Mouse (Mus musculus) neural tube, embryonic 12.5 days (tissue): ENCODE data around the gene Vmac. TPM values are rescaled to one million over a fixed set of nuclear protein-coding genes. Genes with fewer than 3 reads are reported as not detected.

Experiments
- ATAC-seq: fragments of 200-750 bp; cut with Nextera tagmentation; 2 replicates; pipeline ENCODE4 v1.8.0; 2017; ENCODE audit warnings: low read depth, mild to moderate bottlenecking, moderate TSS enrichment, moderate library complexity; ENCODE audit not compliant: low FRiP score
- H3K27ac ChIP-seq: fragments of 300-500 bp; sonication (generic); 2 replicates; pipeline ENCODE4 v1.5.1; 2016
- H3K27me3 ChIP-seq: fragments of 300-500 bp; sonication (generic); replicated peaks from 2 replicates; pipeline ENCODE4 v1.6.1; 2016; ENCODE audit warnings: mild to moderate bottlenecking
- H3K36me3 ChIP-seq: fragments of 300-500 bp; sonication (generic); 2 replicates; pipeline ENCODE4 v1.6.1; 2016; ENCODE audit warnings: mild to moderate bottlenecking
- H3K4me1 ChIP-seq: fragments of 300-500 bp; sonication (generic); 2 replicates; pipeline ENCODE4 v1.6.1; 2016
- H3K4me2 ChIP-seq: fragments of 300-500 bp; sonication (generic); replicated peaks from 2 replicates; pipeline ENCODE4 v1.6.1; 2016; ENCODE audit warnings: mild to moderate bottlenecking
- H3K4me3 ChIP-seq: fragments of 300-500 bp; sonication (generic); 2 replicates; pipeline ENCODE4 v1.5.1; 2016
- H3K9ac ChIP-seq: fragments of 300-500 bp; sonication (generic); 2 replicates; pipeline ENCODE4 v1.6.1; 2016; ENCODE audit warnings: mild to moderate bottlenecking
- H3K9me3 ChIP-seq: fragments of 300-500 bp; sonication (generic); 2 replicates; pipeline ENCODE4 v1.6.1; 2016; ENCODE audit warnings: mild to moderate bottlenecking
- WGBS: fragments of 180-500 bp; shearing (Covaris S2); methylation state at CpG from one replicate; pipeline ENCODE4 v1.1.7; 2016; 5-methylcytosine and 5-hydroxymethylcytosine counted together
- polyA plus RNA-seq: library from polyadenylated mRNA; unstranded; fragments of >200 nt; fragmentation: Nextera tagmentation; extraction: Ambion mirVana; gene quantifications from 2 replicates; pipeline ENCODE4 v1.2.1, GENCODE M21; 2016

Gene Vmac
- polyA plus RNA-seq, 1 experiment from 2014 or later, result 16.3 TPM

- H3K9ac ChIP-seq, result no peak overlapping the region
- H3K4me1 ChIP-seq, result no peaks in the 10 kb centered on the region
- no peak overlapping the region for H3K27ac ChIP-seq
- no peak overlapping the region for H3K4me2 ChIP-seq
- no peaks in the 10 kb centered on the region for H3K27me3 ChIP-seq
- ATAC-seq, result no peak
- H3K36me3 ChIP-seq, result peaks cover 96% of the 10 kb centered on the region
- no peaks in the 10 kb centered on the region for H3K9me3 ChIP-seq
- 95% methylated on average over 1 of the region's 1 CpGs for WGBS
- H3K4me3 ChIP-seq, result no peak overlapping the region
Observed at GRCm38 (mm10) chr17:56706515-56706914, 11.3 kb downstream of the Vmac start.

- Histone ChIP-seq H3K4me2 (no peak overlapping the region), H3K9ac (no peak overlapping the region), H3K27ac (no peak overlapping the region), H3K4me3 (no peak overlapping the region), H3K36me3 (peaks cover 96% of the 10 kb centered on the region), H3K27me3 (no peaks in the 10 kb centered on the region), H3K9me3 (no peaks in the 10 kb centered on the region), H3K4me1 (no peaks in the 10 kb centered on the region)
- WGBS, result 89% methylated on average over 4 of the region's 4 CpGs
- ATAC-seq, result no peak
Observed at GRCm38 (mm10) chr17:56703038-56703437, 14.8 kb downstream of the Vmac start.

GRCm38 (mm10) chr17:56700451-56700850 is 17.4 kb downstream of the Vmac start:
- no peak overlapping the region for H3K27ac ChIP-seq
- no peak overlapping the region for H3K9ac ChIP-seq
- no peak overlapping the region for H3K4me3 ChIP-seq
- WGBS, result 88% methylated on average over 2 of the region's 2 CpGs
- H3K27me3 ChIP-seq, result no peaks in the 10 kb centered on the region
- no peaks in the 10 kb centered on the region for H3K4me1 ChIP-seq
- peaks cover 97% of the 10 kb centered on the region for H3K36me3 ChIP-seq
- H3K9me3 ChIP-seq, result no peaks in the 10 kb centered on the region
- no peak overlapping the region for H3K4me2 ChIP-seq
- ATAC-seq, result 0 out of 2 replicates have a peak, but pooled peaks have one; percentile 17

- 37% methylated on average over 6 of the region's 6 CpGs for WGBS
- Histone ChIP-seq H3K27ac (no peak overlapping the region), H3K9ac (0 out of 2 replicates have a peak overlapping the region, but pooled peaks have one; percentile 26)
Observed at GRCm38 (mm10) chr17:56693851-56694310, 23.9 kb downstream of the Vmac start.

GRCm38 (mm10) chr17:56693395-56693794 is 24.4 kb downstream of the Vmac start:
- no peaks in the 10 kb centered on the region for H3K27me3 ChIP-seq
- peaks cover 82% of the 10 kb centered on the region for H3K36me3 ChIP-seq
- H3K4me2 ChIP-seq, result 0 out of 2 replicates have a peak overlapping the region, but pooled peaks have one; percentile 7
- H3K9ac ChIP-seq, result peak overlapping the region; percentile 26; the same call in 1 of the 2 replicates
- 61% methylated on average over 1 of the region's 1 CpGs for WGBS
- no peak overlapping the region for H3K27ac ChIP-seq
- ATAC-seq, result no peak
- H3K4me3 ChIP-seq, result no peak overlapping the region
- H3K9me3 ChIP-seq, result no peaks in the 10 kb centered on the region
- peaks cover 20% of the 10 kb centered on the region for H3K4me1 ChIP-seq

More at GRCm38 (mm10) chr17:56693851-56694310, 23.9 kb downstream of the Vmac start:
- H3K9me3 ChIP-seq, result no peaks in the 10 kb centered on the region
- no peaks in the 10 kb centered on the region for H3K27me3 ChIP-seq
- no peak overlapping the region for H3K4me3 ChIP-seq
- peaks cover 20% of the 10 kb centered on the region for H3K4me1 ChIP-seq
- 0 out of 2 replicates have a peak overlapping the region, but pooled peaks have one; percentile 7 for H3K4me2 ChIP-seq
- ATAC-seq, result peak; percentile 59
- H3K36me3 ChIP-seq, result peaks cover 82% of the 10 kb centered on the region

GRCm38 (mm10) chr17:56688689-56689088 is 29.1 kb downstream of the Vmac start:
- H3K36me3 ChIP-seq, result peaks cover 85% of the 10 kb centered on the region
- H3K4me3 ChIP-seq, result no peak overlapping the region
- ATAC-seq, result no peak
- no peak overlapping the region for H3K27ac ChIP-seq
- H3K9ac ChIP-seq, result no peak overlapping the region
- no peaks in the 10 kb centered on the region for H3K27me3 ChIP-seq
- 96% methylated on average over 2 of the region's 2 CpGs for WGBS
- H3K4me1 ChIP-seq, result peaks cover 14% of the 10 kb centered on the region
- H3K4me2 ChIP-seq, result no peak overlapping the region
- no peaks in the 10 kb centered on the region for H3K9me3 ChIP-seq

GRCm38 (mm10) chr17:56688045-56688444 is 29.8 kb downstream of the Vmac start:
- H3K4me2 ChIP-seq, result no peak overlapping the region
- peaks cover 8% of the 10 kb centered on the region for H3K4me1 ChIP-seq
- no peaks in the 10 kb centered on the region for H3K27me3 ChIP-seq
- peaks cover 82% of the 10 kb centered on the region for H3K36me3 ChIP-seq
- H3K9ac ChIP-seq, result no peak overlapping the region
- no peaks in the 10 kb centered on the region for H3K9me3 ChIP-seq
- ATAC-seq, result no peak
- no peak overlapping the region for H3K27ac ChIP-seq
- H3K4me3 ChIP-seq, result no peak overlapping the region

- no peaks in the 10 kb centered on the region for H3K27me3 ChIP-seq
- no peaks in the 10 kb centered on the region for H3K9me3 ChIP-seq
- H3K4me1 ChIP-seq, result peaks cover 1% of the 10 kb centered on the region; the same call in 1 of the 2 replicates
- H3K4me2 ChIP-seq, result no peak overlapping the region
- H3K9ac ChIP-seq, result no peak overlapping the region
- H3K27ac ChIP-seq, result no peak overlapping the region
- no peak overlapping the region for H3K4me3 ChIP-seq
- H3K36me3 ChIP-seq, result peaks cover 84% of the 10 kb centered on the region
- ATAC-seq, result no peak
- WGBS, result 94% methylated on average over 4 of the region's 4 CpGs
Observed at GRCm38 (mm10) chr17:56686801-56687200, 31.0 kb downstream of the Vmac start.

GRCm38 (mm10) chr17:56684649-56685048 is 33.2 kb downstream of the Vmac start:
- peaks cover 81% of the 10 kb centered on the region for H3K36me3 ChIP-seq
- H3K4me3 ChIP-seq, result no peak overlapping the region
- H3K9ac ChIP-seq, result no peak overlapping the region
- 87% methylated on average over 2 of the region's 2 CpGs for WGBS
- H3K27me3 ChIP-seq, result no peaks in the 10 kb centered on the region
- H3K4me2 ChIP-seq, result no peak overlapping the region
- H3K27ac ChIP-seq, result no peak overlapping the region
- ATAC-seq, result no peak
- H3K9me3 ChIP-seq, result no peaks in the 10 kb centered on the region
- H3K4me1 ChIP-seq, result no peaks in the 10 kb centered on the region; the same call in 1 of the 2 replicates

- H3K27ac ChIP-seq, result no peak overlapping the region
- H3K4me1 ChIP-seq, result no peaks in the 10 kb centered on the region; the same call in 1 of the 2 replicates
- no peak overlapping the region for H3K4me3 ChIP-seq
- H3K36me3 ChIP-seq, result peaks cover 81% of the 10 kb centered on the region
- H3K4me2 ChIP-seq, result no peak overlapping the region
- H3K9ac ChIP-seq, result no peak overlapping the region
- 93% methylated on average over 5 of the region's 5 CpGs for WGBS
- H3K27me3 ChIP-seq, result no peaks in the 10 kb centered on the region
- ATAC-seq, result no peak
- no peaks in the 10 kb centered on the region for H3K9me3 ChIP-seq
Observed at GRCm38 (mm10) chr17:56683546-56684140, 34.2 kb downstream of the Vmac start.

GRCm38 (mm10) chr17:56682880-56683279 is 34.9 kb downstream of the Vmac start:
- WGBS, result 87% methylated on average over 3 of the region's 3 CpGs

GRCm38 (mm10) chr17:56681791-56682190 is 36.0 kb downstream of the Vmac start:
- Histone ChIP-seq H3K27me3 (no peaks in the 10 kb centered on the region), H3K4me3 (no peak overlapping the region), H3K4me1 (peaks cover 9% of the 10 kb centered on the region), H3K9ac (0 out of 2 replicates have a peak overlapping the region, but pooled peaks have one; percentile 3), H3K4me2 (no peak overlapping the region), H3K36me3 (peaks cover 76% of the 10 kb centered on the region), H3K27ac (no peak overlapping the region), H3K9me3 (no peaks in the 10 kb centered on the region)
- 88% methylated on average over 4 of the region's 4 CpGs for WGBS
- no peak for ATAC-seq

More at GRCm38 (mm10) chr17:56682880-56683279, 34.9 kb downstream of the Vmac start:
- Histone ChIP-seq H3K27ac (no peak overlapping the region), H3K4me2 (no peak overlapping the region), H3K9me3 (no peaks in the 10 kb centered on the region), H3K36me3 (peaks cover 76% of the 10 kb centered on the region), H3K9ac (no peak overlapping the region), H3K27me3 (no peaks in the 10 kb centered on the region), H3K4me1 (no peaks in the 10 kb centered on the region; the same call in 1 of the 2 replicates), H3K4me3 (no peak overlapping the region)
- no peak for ATAC-seq
